In the genomic region with DNA sequence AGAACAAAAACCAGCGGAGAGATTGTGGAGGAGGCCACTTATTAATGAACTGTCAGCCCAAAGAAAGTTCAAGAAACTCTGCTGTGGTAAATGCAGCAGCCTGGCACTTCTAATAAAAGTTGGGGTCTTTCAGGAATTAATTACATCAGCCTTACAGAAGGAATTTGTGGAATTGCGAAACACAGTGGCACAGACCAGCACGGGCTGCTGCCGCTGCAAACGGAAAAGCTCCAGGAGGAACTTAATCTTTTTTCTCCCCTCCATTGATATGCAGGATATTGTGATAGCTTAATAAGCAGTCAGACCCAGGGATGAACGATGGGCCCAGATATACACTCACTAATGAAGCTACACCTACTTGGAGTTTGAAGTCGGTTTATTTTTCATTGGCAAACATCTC, we compare ENCODE assay signal across 35 mouse cellular contexts. TPM values are rescaled to one million over a fixed set of nuclear protein-coding genes. Genes with fewer than 3 reads are reported as not detected.
DNase-seq lines count a peak whose midpoint lies in the region; ATAC-seq and TF ChIP-seq lines count a peak whose summit lies in the region.
"Had no signal": no experiment of that assay in that cellular context is flagged by ENCODE, and none has a peak within 500 bp of the region (broad histone marks: within the 10 kb centered on the region; RNA-seq: fewer than 3 reads in every experiment).

No protein-coding gene starts in this region.

- H3K27me3 ChIP-seq in heart, embryonic 13.5 days (replicated peaks), result peaks cover 34% of the 10 kb centered on the region
- peaks cover 44% of the 10 kb centered on the region for H3K27me3 ChIP-seq in lung, embryonic 16.5 days (ENCODE audit: control insufficient read depth, insufficient read depth, low read depth, low read length)
- H3K27me3 ChIP-seq in Patski (no peaks in the 10 kb centered on the region), myocyte (ENCODE audit: control insufficient read depth, insufficient read depth, insufficient read length) (peaks cover 6% of the 10 kb centered on the region)

- peak overlapping the region; percentile 46 for H3K27ac ChIP-seq in heart, embryonic 13.5 days (replicated peaks)
- no peak overlapping the region for H3K27ac ChIP-seq in lung, embryonic 16.5 days (ENCODE audit: low read length)
- H3K27ac ChIP-seq: embryonic facial prominence, embryonic 10.5 days; embryonic facial prominence, embryonic 13.5 days; forebrain, embryonic 12.5 days; hindbrain, embryonic 10.5 days; hindbrain, embryonic 13.5 days had no signal

- no peak overlapping the region for H3ac ChIP-seq in myocyte (ENCODE audit: control insufficient read depth, insufficient read length)

- H3K4me1 ChIP-seq in heart, embryonic 13.5 days, result peaks cover 28% of the 10 kb centered on the region
- no peaks in the 10 kb centered on the region; the same call in 1 of the 2 replicates for H3K4me1 ChIP-seq in lung, embryonic 16.5 days (replicated peaks; ENCODE audit: control insufficient read depth, insufficient read depth, low read length)
- H3K4me1 ChIP-seq: embryonic facial prominence, embryonic 13.5 days; hindbrain, embryonic 10.5 days; hindbrain, embryonic 13.5 days had no signal

- no peak overlapping the region for H3K9ac ChIP-seq in heart, embryonic 13.5 days
- H3K9ac ChIP-seq in lung, embryonic 16.5 days (ENCODE audit: low read length), result no peak overlapping the region
- H3K9ac ChIP-seq: embryonic facial prominence, embryonic 13.5 days; forebrain, embryonic 12.5 days; heart, embryonic 12.5 days; hindbrain, embryonic 13.5 days had no signal

- whole genome bisulfite sequencing in heart, embryonic 13.5 days, result 50% methylated on average over 7 of the region's 7 CpGs
- WGBS in lung, embryonic 16.5 days, result 27% methylated on average over 7 of the region's 7 CpGs

- POLR2A ChIA-PET in Patski (lab: Charles Lee), result no interaction called here

- no peak for ATAC-seq in heart, embryonic 13.5 days (ENCODE audit: extremely low read depth, insufficient number of reproducible peaks, low FRiP score, low TSS enrichment)
- peak; percentile 17; the same call in 1 of the 2 replicates for ATAC-seq in lung, embryonic 16.5 days (ENCODE audit: low read depth)
- peak; percentile 17 for ATAC-seq in Patski
- ATAC-seq: activated CD4-positive, CD25-positive, alpha-beta regulatory T cell, adult 4 months; CD4-positive, CD25-positive, alpha-beta regulatory T cell, adult 4 months; forebrain, embryonic 16.5 days; hindbrain, embryonic 16.5 days had no signal

- intact Hi-C loops in heart, postnatal 14 days (cut with DNase I), result no loop called here

- H3K36me3 ChIP-seq in heart, embryonic 13.5 days, result no peaks in the 10 kb centered on the region
- no peaks in the 10 kb centered on the region for H3K36me3 ChIP-seq in lung, embryonic 16.5 days (ENCODE audit: control insufficient read depth, insufficient read depth, low read length)
- H3K36me3 ChIP-seq in myocyte (ENCODE audit: control insufficient read depth, insufficient read depth), result no peaks in the 10 kb centered on the region
- H3K36me3 ChIP-seq: embryonic facial prominence, embryonic 10.5 days; embryonic facial prominence, embryonic 13.5 days; forebrain, embryonic 12.5 days; heart, embryonic 12.5 days; hindbrain, embryonic 10.5 days; hindbrain, embryonic 13.5 days had no signal

- no peak overlapping the region for H3K4me2 ChIP-seq in heart, embryonic 13.5 days
- H3K4me2 ChIP-seq in lung, embryonic 16.5 days (ENCODE audit: low read depth, low read length), result no peak overlapping the region
- H3K4me2 ChIP-seq in myocyte (ENCODE audit: low read depth), result no peak overlapping the region
- H3K4me2 ChIP-seq: embryonic facial prominence, embryonic 13.5 days; forebrain, embryonic 12.5 days; heart, embryonic 12.5 days; hindbrain, embryonic 13.5 days had no signal

- TF ChIP-seq CTCF in Patski (IDR thresholded peaks at IDR 0.05), result no peak

- no peak for DNase-seq in heart, postnatal 14 days
- DNase-seq in lung, postnatal 14 days, result no peak
- DNase-seq in Patski (ENCODE audit: low read depth, low spot score), result no peak
- no peak for DNase-seq in layer of hippocampus, postnatal 10 days (ENCODE audit: low spot score in 2 of 2)
- DNase-seq: adrenal gland, adult 8-10 months; adrenal gland, postnatal 25 days; B cell, adult 2 months; cerebellum, adult 11-12 months; cerebellum, adult 8-10 months; cerebellum, postnatal 10 days; cerebellum, postnatal 36 days; embryo, embryonic 11 days; gastrocnemius, postnatal 10 days; gastrocnemius, postnatal 36 days; heart, adult 18-20 months had no signal

- in situ Hi-C loops in Patski (cut with MboI; ENCODE audit: low pct_unique_long_range_greater_than_20kb), result no loop called here

- H3K9me3 ChIP-seq in heart, embryonic 13.5 days, result no peaks in the 10 kb centered on the region
- H3K9me3 ChIP-seq in lung, embryonic 16.5 days (ENCODE audit: control insufficient read depth, low read length), result no peaks in the 10 kb centered on the region
- H3K9me3 ChIP-seq: embryonic facial prominence, embryonic 10.5 days; embryonic facial prominence, embryonic 13.5 days; forebrain, embryonic 12.5 days; heart, embryonic 12.5 days; hindbrain, embryonic 10.5 days; hindbrain, embryonic 13.5 days had no signal

- H3K79me2 ChIP-seq in myocyte (ENCODE audit: control insufficient read depth, insufficient read depth), result no peaks in the 10 kb centered on the region

- no peak overlapping the region for H3K4me3 ChIP-seq in heart, embryonic 13.5 days
- H3K4me3 ChIP-seq in lung, embryonic 16.5 days (ENCODE audit: low read length), result no peak overlapping the region
- H3K4me3 ChIP-seq in myocyte, result no peak overlapping the region
- H3K4me3 ChIP-seq: embryonic facial prominence, embryonic 10.5 days; embryonic facial prominence, embryonic 13.5 days; erythroblast, embryonic 14.5 days; forebrain, embryonic 12.5 days; heart, embryonic 12.5 days; hindbrain, embryonic 10.5 days; hindbrain, embryonic 13.5 days had no signal

- CTCF ChIA-PET in Patski (lab: Charles Lee), result interaction anchor here (4.9 kb wide), 1 partner anchor 13 kb away, joined by 15 read pairs; no protein-coding TSS in a partner anchor

- TF ChIP-seq POLR2A in myocyte (IDR thresholded peaks at IDR 0.05; ENCODE audit: insufficient read length, low read depth), result no peak

TF ChIP-seq in myocyte, 11 proteins besides CTCF, POLR2A, EP300 and RAD21:
- TF ChIP-seq REST (IDR thresholded peaks at IDR 0.05; ENCODE audit: insufficient read depth, insufficient read length) (no peak), E2F4 (IDR thresholded peaks at IDR 0.05; ENCODE audit: insufficient read depth) (no peak), CEBPB (IDR thresholded peaks at IDR 0.05; ENCODE audit: insufficient read depth, poor library complexity, severe bottlenecking) (0 out of 2 replicates have a peak, but pooled peaks have one; percentile 29)

RNA-seq across cellular contexts. Expression of a gene that starts 15.0 kb away (rescaled TPM):
- 22.2 and 26.1 TPM in 2 replicates for polyA plus RNA-seq in heart, embryonic 13.5 days (2015; fragmentation: Nextera tagmentation; extraction: Ambion mirVana)
- 10 to 100 TPM; 13.0 to 13.8 TPM for total RNA-seq in heart, postnatal 14 days (2021)
- 5.2 and 6.3 TPM in 2 replicates for polyA plus RNA-seq in lung, embryonic 16.5 days (2015; fragmentation: Nextera tagmentation; extraction: Ambion mirVana)
- 15.2 TPM for polyA plus RNA-seq in Patski (2021)
- polyA plus RNA-seq in myocyte (2012; fragmentation: generic; extraction: Trizol), result not detected
- under 1 TPM; 0.18 to 0.39 TPM for total RNA-seq in layer of hippocampus, postnatal 10 days (2021)
- total RNA-seq: MEL had no signal
- polyA plus RNA-seq: activated CD4-positive, CD25-positive, alpha-beta regulatory T cell, adult 4 months; CD4-positive, CD25-positive, alpha-beta regulatory T cell, adult 4 months; erythroblast, embryonic 14.5 days; forebrain, embryonic 12.5 days had no signal

RNA-seq across cellular contexts. Expression of a gene that starts 49.6 kb away (rescaled TPM):
- not detected in 2 replicates for polyA plus RNA-seq in heart, embryonic 13.5 days (2015; fragmentation: Nextera tagmentation; extraction: Ambion mirVana)
- not detected for total RNA-seq in heart, postnatal 14 days (2021)
- polyA plus RNA-seq in lung, embryonic 16.5 days (2015; fragmentation: Nextera tagmentation; extraction: Ambion mirVana), result not detected in 2 replicates
- polyA plus RNA-seq in Patski (2021) (not detected), myocyte (2012; fragmentation: generic; extraction: Trizol) (not detected)
- total RNA-seq in layer of hippocampus, postnatal 10 days (2021), result not detected
- total RNA-seq: adrenal gland, adult 8-10 months; adrenal gland, postnatal 25 days; gastrocnemius, adult 18-20 months; gastrocnemius, postnatal 10 days; gastrocnemius, postnatal 36 days; heart, adult 18-20 months; heart, postnatal 25 days; MEL had no signal
- polyA plus RNA-seq: activated CD4-positive, CD25-positive, alpha-beta regulatory T cell, adult 4 months; brain, embryonic 14.5 days; CD4-positive, CD25-positive, alpha-beta regulatory T cell, adult 4 months; cortical plate, adult 2 months; embryonic facial prominence, embryonic 10.5 days; embryonic facial prominence, embryonic 13.5 days; erythroblast, embryonic 14.5 days; forebrain, embryonic 12.5 days; forebrain, embryonic 16.5 days; heart, embryonic 12.5 days; heart, embryonic 16.5 days; hindbrain, embryonic 10.5 days; hindbrain, embryonic 13.5 days; hindbrain, embryonic 16.5 days had no signal
